Mouse (Mus musculus) brain, embryonic 14.5 days (tissue): ENCODE results near the gene Padi1.

Source experiments
- CTCF ChIP-seq: fragments of 200-500 bp; IDR thresholded peaks from 2 replicates; pipeline ENCODE4 v1.5.1; 2012; ENCODE audit warnings: inconsistent platforms, mild to moderate bottlenecking, moderate library complexity, borderline replicate concordance; ENCODE audit not compliant: insufficient read depth, insufficient read length; ENCODE audit errors: extremely low read depth
- POLR2A ChIP-seq: fragments of 200-500 bp; IDR thresholded peaks from 2 replicates; pipeline ENCODE4 v1.6.1; 2012; ENCODE audit warnings: mild to moderate bottlenecking, inconsistent platforms, borderline replicate concordance; ENCODE audit not compliant: poor library complexity, insufficient read depth, insufficient read length, severe bottlenecking; ENCODE audit errors: extremely low read depth

GRCm38 (mm10) chr4:140787414-140787813 lies 58.2 kb downstream of the Padi1 start:
- TF ChIP-seq POLR2A: no peak
- TF ChIP-seq CTCF: no peak
